In genomic region chr5:38140893-38141292, GRCm38 (mm10) we compare ENCODE assay signal across 19 mouse cellular contexts. TPM values are rescaled to one million over a fixed set of nuclear protein-coding genes. Genes with fewer than 3 reads are reported as not detected.
DNase-seq lines count a peak whose midpoint lies in the region; ATAC-seq lines count a peak whose summit lies in the region.
"Had no signal": no experiment of that assay in that cellular context is flagged by ENCODE, and none has a peak within 500 bp of the region (broad histone marks: within the 10 kb centered on the region; RNA-seq: fewer than 3 reads in every experiment).

No protein-coding gene starts in this region.

- H3K4me1 ChIP-seq in kidney, embryonic 16.5 days (ENCODE audit: insufficient read depth, low read length) = no peaks in the 10 kb centered on the region
- H3K4me1 ChIP-seq in intestine, embryonic 16.5 days (ENCODE audit: control insufficient read depth, insufficient read depth, low read length) = no peaks in the 10 kb centered on the region
- H3K4me1 ChIP-seq: heart, embryonic 15.5 days had no signal

- H3K27me3 ChIP-seq in kidney, embryonic 16.5 days (ENCODE audit: insufficient read depth, low read length) = no peaks in the 10 kb centered on the region
- H3K27me3 ChIP-seq in intestine, embryonic 16.5 days (replicated peaks; ENCODE audit: control insufficient read depth, insufficient read depth, low read length) = no peaks in the 10 kb centered on the region
- H3K27me3 ChIP-seq: forebrain, embryonic 13.5 days; heart, embryonic 15.5 days had no signal

- no peak overlapping the region for H3K4me3 ChIP-seq in kidney, embryonic 16.5 days (ENCODE audit: low read length)
- no peak overlapping the region for H3K4me3 ChIP-seq in intestine, embryonic 16.5 days (ENCODE audit: low read length)
- H3K4me3 ChIP-seq: embryonic facial prominence, embryonic 10.5 days; forebrain, embryonic 13.5 days; heart, adult 2 months; heart, embryonic 15.5 days had no signal

- no peak overlapping the region for H3K9ac ChIP-seq in kidney, embryonic 16.5 days (replicated peaks; ENCODE audit: low read length)
- no peak overlapping the region for H3K9ac ChIP-seq in intestine, embryonic 16.5 days (ENCODE audit: low read depth, low read length)
- H3K9ac ChIP-seq: forebrain, embryonic 13.5 days; heart, embryonic 15.5 days had no signal

- no peaks in the 10 kb centered on the region for H3K9me3 ChIP-seq in kidney, embryonic 16.5 days (ENCODE audit: low read length)
- no peaks in the 10 kb centered on the region for H3K9me3 ChIP-seq in intestine, embryonic 16.5 days (ENCODE audit: control insufficient read depth, low read length)
- H3K9me3 ChIP-seq: embryonic facial prominence, embryonic 10.5 days; forebrain, embryonic 13.5 days; heart, embryonic 15.5 days had no signal

- WGBS in kidney, embryonic 16.5 days = 80% methylated on average over 6 of the region's 6 CpGs
- 72% methylated on average over 6 of the region's 6 CpGs for WGBS in intestine, embryonic 16.5 days

- DNase-seq in kidney, adult 18-20 months = peak; percentile 47
- DNase-seq in kidney, adult 8-10 months = peak; percentile 54
- DNase-seq in kidney, postnatal 25 days = peak; percentile 48 to 58
- no peak for DNase-seq in frontal cortex, postnatal 10 days (ENCODE audit: low spot score in 2 of 2)
- no peak for DNase-seq in left cerebral cortex, adult 18-20 months (ENCODE audit: low spot score in 2 of 2)
- no peak for DNase-seq in spleen, adult 18-20 months
- DNase-seq: adrenal gland, adult 2 months; adrenal gland, postnatal 36 days; cerebellum, adult 2 months; cerebellum, postnatal 10 days; gastrocnemius, postnatal 14 days; heart, adult 2 months; heart, postnatal 14 days had no signal

- H3K4me2 ChIP-seq in kidney, embryonic 16.5 days (replicated peaks; ENCODE audit: low read depth, low read length) = no peak overlapping the region
- H3K4me2 ChIP-seq in intestine, embryonic 16.5 days (ENCODE audit: low read depth, low read length) = no peak overlapping the region
- H3K4me2 ChIP-seq: forebrain, embryonic 13.5 days; heart, embryonic 11.5 days; heart, embryonic 15.5 days had no signal

- no peak overlapping the region for H3K27ac ChIP-seq in kidney, embryonic 16.5 days (ENCODE audit: low read length)
- H3K27ac ChIP-seq in intestine, embryonic 16.5 days (ENCODE audit: low read length) = no peak overlapping the region
- H3K27ac ChIP-seq: embryonic facial prominence, embryonic 10.5 days; forebrain, embryonic 13.5 days; heart, adult 2 months; heart, embryonic 15.5 days had no signal

- peaks cover 19% of the 10 kb centered on the region for H3K36me3 ChIP-seq in kidney, embryonic 16.5 days (ENCODE audit: insufficient read depth, low read length)
- no peaks in the 10 kb centered on the region for H3K36me3 ChIP-seq in intestine, embryonic 16.5 days (ENCODE audit: control insufficient read depth, insufficient read depth, low read length)

- peak; percentile 71 for ATAC-seq in kidney, embryonic 16.5 days (ENCODE audit: low FRiP score, low TSS enrichment)
- ATAC-seq in intestine, embryonic 16.5 days = no peak
- ATAC-seq: forebrain, embryonic 13.5 days had no signal

RNA-seq across cellular contexts. Expression of gene Nsg1, which starts 18.8 kb away (rescaled TPM):
- polyA plus RNA-seq in kidney, embryonic 16.5 days (2015; fragmentation: Nextera tagmentation; extraction: Ambion mirVana) = 67.7 and 69.7 TPM in 2 replicates
- 100 to 1,000 TPM; 457 to 466 TPM for total RNA-seq in left cerebral cortex, adult 18-20 months (2021)
- polyA plus RNA-seq in intestine, embryonic 16.5 days (2015; fragmentation: Nextera tagmentation; extraction: Ambion mirVana) = 44.1 and 50.3 TPM in 2 replicates

Comparison
In these comparisons a context has a peak if more than half of its experiments do, and no peak if none do; other contexts are left out.
1. DNase-seq: peak in kidney, adult 18-20 months (single experiment), kidney, adult 8-10 months (2 of 2) and kidney, postnatal 25 days (2 of 2); none in frontal cortex, postnatal 10 days (0 of 2), left cerebral cortex, adult 18-20 months (0 of 2) and spleen, adult 18-20 months (0 of 2).